Comparison of ENCODE assay signal across 11 mouse cellular contexts in genomic region chr9:105519278-105519883, GRCm38 (mm10). TPM values are rescaled to one million over a fixed set of nuclear protein-coding genes. Genes with fewer than 3 reads are reported as not detected.
DNase-seq lines count a peak whose midpoint lies in the region; ATAC-seq and TF ChIP-seq lines count a peak whose summit lies in the region.
"Had no signal": no experiment of that assay in that cellular context is flagged by ENCODE, and none has a peak within 500 bp of the region (broad histone marks: within the 10 kb centered on the region; RNA-seq: fewer than 3 reads in every experiment).

No protein-coding gene starts in this region.

- no peak overlapping the region for H3K27ac ChIP-seq in forebrain, embryonic 13.5 days
- H3K27ac ChIP-seq in forebrain, embryonic 10.5 days, result no peak overlapping the region
- no peak overlapping the region for H3K27ac ChIP-seq in liver, postnatal 0 days (ENCODE audit: low read depth)
- H3K27ac ChIP-seq: hindbrain, embryonic 15.5 days had no signal

- no peak overlapping the region for H3K4me3 ChIP-seq in forebrain, embryonic 13.5 days
- no peak overlapping the region for H3K4me3 ChIP-seq in forebrain, embryonic 10.5 days
- H3K4me3 ChIP-seq in liver, postnatal 0 days (ENCODE audit: low read depth, low read length), result peak overlapping the region; percentile 46; the same call in 1 of the 2 replicates
- H3K4me3 ChIP-seq: hindbrain, embryonic 15.5 days had no signal

- peak overlapping the region; percentile 13; the same call in 1 of the 2 replicates for H3K4me2 ChIP-seq in forebrain, embryonic 13.5 days
- H3K4me2 ChIP-seq in liver, postnatal 0 days (ENCODE audit: low read depth, low read length), result peak overlapping the region; percentile 77
- H3K4me2 ChIP-seq: hindbrain, embryonic 15.5 days had no signal

- peaks cover 25% of the 10 kb centered on the region for H3K4me1 ChIP-seq in forebrain, embryonic 13.5 days
- peaks cover 45% of the 10 kb centered on the region for H3K4me1 ChIP-seq in forebrain, embryonic 10.5 days
- peaks cover 20% of the 10 kb centered on the region for H3K4me1 ChIP-seq in liver, postnatal 0 days (ENCODE audit: insufficient read depth)

- no peak overlapping the region for H3K9ac ChIP-seq in forebrain, embryonic 13.5 days
- no peak overlapping the region for H3K9ac ChIP-seq in liver, postnatal 0 days (replicated peaks)
- H3K9ac ChIP-seq: hindbrain, embryonic 15.5 days had no signal

- no peak for TF ChIP-seq EP300 in liver, postnatal 0 days (IDR thresholded peaks at IDR 0.05; ENCODE audit: low read depth)

- H3K36me3 ChIP-seq in forebrain, embryonic 13.5 days (ENCODE audit: poor library complexity, severe bottlenecking), result no peaks in the 10 kb centered on the region
- H3K36me3 ChIP-seq in forebrain, embryonic 10.5 days (replicated peaks), result no peaks in the 10 kb centered on the region
- H3K36me3 ChIP-seq in liver, postnatal 0 days (replicated peaks; ENCODE audit: insufficient read depth, low read length), result no peaks in the 10 kb centered on the region
- H3K36me3 ChIP-seq: hindbrain, embryonic 15.5 days had no signal

- TF ChIP-seq CTCF in liver, postnatal 0 days (IDR thresholded peaks at IDR 0.05; ENCODE audit: low read depth), result no peak

- H3K9me3 ChIP-seq in forebrain, embryonic 13.5 days (replicated peaks), result no peaks in the 10 kb centered on the region
- no peaks in the 10 kb centered on the region for H3K9me3 ChIP-seq in forebrain, embryonic 10.5 days
- no peaks in the 10 kb centered on the region for H3K9me3 ChIP-seq in liver, postnatal 0 days (ENCODE audit: low read length)
- H3K9me3 ChIP-seq: hindbrain, embryonic 15.5 days had no signal

- no peak for DNase-seq in forebrain, embryonic 10.5 days (ENCODE audit: extremely low spot score, low spot score)
- DNase-seq in layer of hippocampus, adult 11-12 months (ENCODE audit: low spot score), result peak; percentile 65
- no peak for DNase-seq in layer of hippocampus, adult 9-10 months (ENCODE audit: low spot score)
- peak; percentile 41 for DNase-seq in liver, postnatal 0 days
- DNase-seq in adrenal gland, adult (ENCODE audit: inconsistent age in 2 of 2, low spot score in 1 of 2), result no peak
- no peak for DNase-seq in spleen, postnatal 4 days (ENCODE audit: low spot score in 2 of 2)
- DNase-seq: embryo, embryonic 11 days; lung, postnatal 10 days had no signal

- WGBS in forebrain, embryonic 13.5 days, result 39% methylated on average over 6 of the region's 6 CpGs
- WGBS in forebrain, embryonic 10.5 days, result 63% methylated on average over 6 of the region's 6 CpGs
- 30% methylated on average over 6 of the region's 6 CpGs for WGBS in liver, postnatal 0 days (ENCODE audit: insufficient replicate concordance)

- H3K27me3 ChIP-seq in forebrain, embryonic 13.5 days, result no peaks in the 10 kb centered on the region
- H3K27me3 ChIP-seq in forebrain, embryonic 10.5 days (ENCODE audit: poor library complexity, severe bottlenecking), result no peaks in the 10 kb centered on the region
- H3K27me3 ChIP-seq in liver, postnatal 0 days (ENCODE audit: insufficient read depth, low read length), result no peaks in the 10 kb centered on the region
- H3K27me3 ChIP-seq: hindbrain, embryonic 15.5 days had no signal

- ATAC-seq in forebrain, embryonic 13.5 days, result peak; percentile 16; the same call in 1 of the 2 replicates
- peak; percentile 43 for ATAC-seq in common myeloid progenitor, adult 5-6 weeks (replicated peaks; ENCODE audit: low read depth, poor library complexity, severe bottlenecking)
- ATAC-seq in liver, postnatal 0 days, result no peak

RNA-seq across cellular contexts. Expression of gene Atp2c1, which starts 7.7 kb away (rescaled TPM):
- 66.1 and 66.8 TPM in 2 replicates for polyA plus RNA-seq in forebrain, embryonic 13.5 days (2015; fragmentation: Nextera tagmentation; extraction: Ambion mirVana)
- 50.3 and 52.6 TPM in 2 replicates for polyA plus RNA-seq in forebrain, embryonic 10.5 days (2016; fragmentation: Nextera tagmentation; extraction: Ambion mirVana)
- total RNA-seq in common myeloid progenitor, adult 5-6 weeks (2017), result 58.7 and 66.9 TPM in 2 replicates
- polyA plus RNA-seq in liver, postnatal 0 days (2015; fragmentation: Nextera tagmentation; extraction: Ambion mirVana), result 15.9 and 17.1 TPM in 2 replicates

Comparison
In these comparisons a context has a peak if more than half of its experiments do, and no peak if none do; other contexts are left out.
1. DNase-seq: peak in layer of hippocampus, adult 11-12 months (single experiment) and liver, postnatal 0 days (single experiment); none in forebrain, embryonic 10.5 days (single experiment), layer of hippocampus, adult 9-10 months (single experiment), adrenal gland, adult (0 of 2) and spleen, postnatal 4 days (0 of 2).